In the genomic region with DNA sequence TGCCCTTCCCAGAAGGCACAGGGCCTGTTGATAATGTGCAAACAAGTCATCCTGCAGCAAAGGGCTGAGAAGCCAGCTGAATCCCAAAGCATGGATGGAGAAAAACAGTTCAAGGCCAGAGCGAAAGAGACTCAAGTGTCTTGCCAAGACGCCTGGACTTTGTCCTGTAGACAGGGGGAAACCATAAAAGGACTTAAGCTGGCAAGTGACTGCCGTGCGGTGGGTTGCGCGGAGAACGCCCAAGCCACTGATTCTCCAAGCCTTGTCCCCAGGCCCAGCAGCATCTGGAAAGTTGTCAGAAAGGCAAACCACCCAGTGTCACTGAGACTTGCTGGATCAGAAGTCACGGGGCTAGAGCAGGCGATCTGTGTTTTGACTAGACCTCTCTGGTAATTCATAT, we compare ENCODE assay signal across 15 mouse cellular contexts. TPM values are rescaled to one million over a fixed set of nuclear protein-coding genes. Genes with fewer than 3 reads are reported as not detected.
DNase-seq lines count a peak whose midpoint lies in the region; ATAC-seq and TF ChIP-seq lines count a peak whose summit lies in the region.
"Had no signal": no experiment of that assay in that cellular context is flagged by ENCODE, and none has a peak within 500 bp of the region (broad histone marks: within the 10 kb centered on the region; RNA-seq: fewer than 3 reads in every experiment).

No protein-coding gene starts in this region.

- no peaks in the 10 kb centered on the region for H3K9me3 ChIP-seq in heart, embryonic 13.5 days
- H3K9me3 ChIP-seq in intestine, postnatal 0 days (ENCODE audit: control insufficient read depth): no peaks in the 10 kb centered on the region
- H3K9me3 ChIP-seq in forebrain, embryonic 12.5 days: no peaks in the 10 kb centered on the region
- H3K9me3 ChIP-seq: embryonic facial prominence, embryonic 12.5 days had no signal

- peaks cover 33% of the 10 kb centered on the region for H3K4me1 ChIP-seq in heart, embryonic 13.5 days
- no peaks in the 10 kb centered on the region for H3K4me1 ChIP-seq in intestine, postnatal 0 days (replicated peaks; ENCODE audit: control insufficient read depth, insufficient read depth, low read length)
- no peaks in the 10 kb centered on the region for H3K4me1 ChIP-seq in forebrain, embryonic 12.5 days
- H3K4me1 ChIP-seq in cerebellum, adult 2 months (ENCODE audit: control insufficient read depth, insufficient read depth, low read length): no peaks in the 10 kb centered on the region
- H3K4me1 ChIP-seq: embryonic facial prominence, embryonic 12.5 days had no signal

- DNase-seq in kidney, adult 11 months: peak; percentile 43
- no peak for DNase-seq in kidney, postnatal 14 days
- DNase-seq in heart, adult 18-20 months: peak; percentile 67 to 75
- DNase-seq in spleen, adult 18-20 months: no peak
- no peak for DNase-seq in cerebellum, adult 2 months
- DNase-seq: cerebellum, adult 9-11 months; forebrain, postnatal 0 days; liver; lung, postnatal 4 days; thymus, postnatal 36 days had no signal

- H3K9ac ChIP-seq in heart, embryonic 13.5 days: no peak overlapping the region; the same call in 1 of the 2 replicates
- no peak overlapping the region for H3K9ac ChIP-seq in intestine, postnatal 0 days (ENCODE audit: low read depth, low read length)
- no peak overlapping the region for H3K9ac ChIP-seq in forebrain, embryonic 12.5 days
- H3K9ac ChIP-seq: embryonic facial prominence, embryonic 12.5 days; forebrain, postnatal 0 days had no signal

- H3K4me3 ChIP-seq in heart, embryonic 13.5 days: no peak overlapping the region
- no peak overlapping the region for H3K4me3 ChIP-seq in intestine, postnatal 0 days (ENCODE audit: low read depth, low read length)
- no peak overlapping the region for H3K4me3 ChIP-seq in forebrain, embryonic 12.5 days (replicated peaks)
- no peak overlapping the region for H3K4me3 ChIP-seq in cerebellum, adult 2 months (replicated peaks; ENCODE audit: insufficient read depth, low read depth, low read length)
- H3K4me3 ChIP-seq: embryonic facial prominence, embryonic 12.5 days had no signal

- H3K27me3 ChIP-seq in heart, embryonic 13.5 days (replicated peaks): no peaks in the 10 kb centered on the region
- H3K27me3 ChIP-seq in intestine, postnatal 0 days (replicated peaks; ENCODE audit: control insufficient read depth, insufficient read depth, low read length): no peaks in the 10 kb centered on the region
- no peaks in the 10 kb centered on the region for H3K27me3 ChIP-seq in forebrain, embryonic 12.5 days
- no peaks in the 10 kb centered on the region for H3K27me3 ChIP-seq in cerebellum, adult 2 months (ENCODE audit: control insufficient read depth, insufficient read depth, low read length)
- H3K27me3 ChIP-seq: CH12.LX; embryonic facial prominence, embryonic 12.5 days had no signal

- no peaks in the 10 kb centered on the region for H3K36me3 ChIP-seq in heart, embryonic 13.5 days
- H3K36me3 ChIP-seq in intestine, postnatal 0 days (ENCODE audit: control insufficient read depth, insufficient read depth): no peaks in the 10 kb centered on the region
- no peaks in the 10 kb centered on the region for H3K36me3 ChIP-seq in forebrain, embryonic 12.5 days (replicated peaks)
- H3K36me3 ChIP-seq: embryonic facial prominence, embryonic 12.5 days had no signal

- TF ChIP-seq CTCF in intestine, postnatal 0 days (IDR thresholded peaks at IDR 0.05; ENCODE audit: low read depth): no peak
- TF ChIP-seq CTCF in cerebellum, adult 2 months (IDR thresholded peaks at IDR 0.05; ENCODE audit: borderline replicate concordance, insufficient read depth, low read depth, low read length): no peak

- H3K27ac ChIP-seq in heart, embryonic 13.5 days (replicated peaks): peak overlapping the region; percentile 72
- peak overlapping the region; percentile 16; the same call in 1 of the 2 replicates for H3K27ac ChIP-seq in intestine, postnatal 0 days (ENCODE audit: low read depth, low read length)
- H3K27ac ChIP-seq in forebrain, embryonic 12.5 days: no peak overlapping the region
- no peak overlapping the region for H3K27ac ChIP-seq in cerebellum, adult 2 months (ENCODE audit: insufficient read depth, low read length)
- H3K27ac ChIP-seq: embryonic facial prominence, embryonic 12.5 days had no signal

- TF ChIP-seq POLR2A in cerebellum, adult 2 months (IDR thresholded peaks at IDR 0.05; ENCODE audit: borderline replicate concordance, insufficient read depth, low read length): no peak

- WGBS in heart, embryonic 13.5 days: 60% methylated on average over 9 of the region's 9 CpGs
- WGBS in intestine, postnatal 0 days: 52% methylated on average over 9 of the region's 9 CpGs
- 93% methylated on average over 9 of the region's 9 CpGs for WGBS in forebrain, embryonic 12.5 days
- WGBS in cerebellum, adult 2 months: 65% methylated on average over 9 of the region's 9 CpGs

- no peak for ATAC-seq in heart, embryonic 13.5 days (ENCODE audit: extremely low read depth, insufficient number of reproducible peaks, low FRiP score, low TSS enrichment)
- ATAC-seq in intestine, postnatal 0 days: peak; percentile 54
- no peak for ATAC-seq in forebrain, embryonic 12.5 days (ENCODE audit: low FRiP score)
- ATAC-seq: forebrain, postnatal 0 days had no signal

- no peak overlapping the region for H3K4me2 ChIP-seq in heart, embryonic 13.5 days
- H3K4me2 ChIP-seq in intestine, postnatal 0 days (replicated peaks; ENCODE audit: low read depth): peak overlapping the region; percentile 22
- H3K4me2 ChIP-seq in forebrain, embryonic 12.5 days: no peak overlapping the region
- H3K4me2 ChIP-seq: embryonic facial prominence, embryonic 12.5 days had no signal

RNA-seq across cellular contexts. Expression of a gene that starts 22.2 kb away (rescaled TPM):
- 10 to 100 TPM; 61.3 to 70.5 TPM for total RNA-seq in heart, adult 18-20 months (2021)
- 18.5 and 18.6 TPM in 2 replicates for polyA plus RNA-seq in heart, embryonic 13.5 days (2015; fragmentation: Nextera tagmentation; extraction: Ambion mirVana)
- polyA plus RNA-seq in intestine, postnatal 0 days (2015; fragmentation: Nextera tagmentation; extraction: Ambion mirVana): 5.3 and 5.7 TPM in 2 replicates
- polyA plus RNA-seq in forebrain, embryonic 12.5 days (2016; fragmentation: Nextera tagmentation; extraction: Ambion mirVana): 17.0 and 18.2 TPM in 2 replicates
- 30.1 and 31.2 TPM in 2 replicates for polyA plus RNA-seq in cerebellum, adult 2 months (2012; rRNA removed)

Comparison
In these comparisons a context has a peak if more than half of its experiments do, and no peak if none do; other contexts are left out.
1. DNase-seq: peak in kidney, adult 11 months (single experiment) and heart, adult 18-20 months (2 of 2); none in kidney, postnatal 14 days (single experiment), spleen, adult 18-20 months (0 of 2) and cerebellum, adult 2 months (0 of 2).
2. H3K27ac ChIP-seq: peak in heart, embryonic 13.5 days (single experiment) and intestine, postnatal 0 days (single experiment); none in forebrain, embryonic 12.5 days (single experiment) and cerebellum, adult 2 months (single experiment).